Mouse (Mus musculus) kidney, postnatal 4 days (tissue): ENCODE results near the gene Gstcd.
A peak's percentile ranks its signal among the peaks of the same experiment; 100 is the strongest.

Experiments
- DNase-seq, 2 experiments: peaks; one replicate each; pipeline ENCODE4 v3.0.0; 2021; ENCODE audit warnings: mixed read lengths in 2 of 2

The Gstcd gene

DNA sequence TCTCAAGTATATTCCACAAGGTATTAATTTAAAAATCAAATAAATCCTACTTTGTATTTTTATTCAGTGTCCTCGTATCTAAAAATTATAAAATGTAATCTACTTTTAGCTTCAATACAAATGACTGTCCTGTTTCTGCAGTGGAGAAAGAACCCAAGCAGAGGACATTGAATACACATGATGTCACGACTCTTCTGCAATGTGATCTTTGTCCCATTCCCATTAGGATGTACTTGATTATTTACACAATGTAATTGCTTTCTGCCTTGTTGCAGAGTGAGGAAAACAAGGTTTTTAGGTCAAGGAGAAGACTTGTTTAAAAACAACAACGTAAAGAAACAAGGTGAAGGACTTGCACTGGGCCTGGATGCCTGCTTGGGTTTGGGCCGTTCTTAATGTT is 84.6 kb downstream of the Gstcd start:
- no peak for DNase-seq

DNA sequence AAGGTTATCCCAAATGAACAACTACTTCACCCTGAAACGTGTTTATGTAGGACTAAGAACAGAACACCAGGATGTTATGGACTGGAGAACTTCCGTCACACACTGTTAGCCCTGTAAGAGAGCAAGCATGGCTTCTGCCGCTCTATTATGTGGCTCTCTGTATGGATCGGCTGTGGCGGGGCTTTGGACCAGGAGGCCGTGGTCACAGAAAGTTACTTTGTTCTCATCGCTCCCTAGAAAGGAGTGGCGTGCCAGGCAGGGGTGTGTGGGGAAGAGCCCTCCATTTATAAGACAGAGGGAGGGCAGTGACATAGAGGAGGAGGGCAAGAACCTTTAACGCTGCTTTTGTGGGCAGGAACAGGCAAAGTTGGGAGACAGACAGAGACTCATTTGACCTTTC is 95.5 kb downstream of the Gstcd start:
- DNase-seq = no peak

DNA sequence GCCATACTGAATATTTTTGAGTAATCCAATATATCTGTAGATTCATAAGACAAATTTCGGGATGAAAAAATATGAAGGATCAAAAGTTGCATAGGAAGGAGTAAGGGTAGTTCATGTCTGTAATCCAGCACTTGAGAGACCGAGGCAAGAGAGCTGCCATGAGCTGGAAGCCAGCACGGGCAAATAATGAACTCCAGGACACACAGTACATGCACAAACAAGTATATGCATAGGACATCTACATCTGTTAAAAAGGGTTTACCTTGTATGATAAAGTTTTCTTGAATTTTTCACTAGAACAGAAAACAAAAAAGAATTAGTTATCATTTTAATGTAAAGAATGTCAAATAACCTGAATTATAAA is 95.9 kb downstream of the Gstcd start:
- DNase-seq = no peak

DNA sequence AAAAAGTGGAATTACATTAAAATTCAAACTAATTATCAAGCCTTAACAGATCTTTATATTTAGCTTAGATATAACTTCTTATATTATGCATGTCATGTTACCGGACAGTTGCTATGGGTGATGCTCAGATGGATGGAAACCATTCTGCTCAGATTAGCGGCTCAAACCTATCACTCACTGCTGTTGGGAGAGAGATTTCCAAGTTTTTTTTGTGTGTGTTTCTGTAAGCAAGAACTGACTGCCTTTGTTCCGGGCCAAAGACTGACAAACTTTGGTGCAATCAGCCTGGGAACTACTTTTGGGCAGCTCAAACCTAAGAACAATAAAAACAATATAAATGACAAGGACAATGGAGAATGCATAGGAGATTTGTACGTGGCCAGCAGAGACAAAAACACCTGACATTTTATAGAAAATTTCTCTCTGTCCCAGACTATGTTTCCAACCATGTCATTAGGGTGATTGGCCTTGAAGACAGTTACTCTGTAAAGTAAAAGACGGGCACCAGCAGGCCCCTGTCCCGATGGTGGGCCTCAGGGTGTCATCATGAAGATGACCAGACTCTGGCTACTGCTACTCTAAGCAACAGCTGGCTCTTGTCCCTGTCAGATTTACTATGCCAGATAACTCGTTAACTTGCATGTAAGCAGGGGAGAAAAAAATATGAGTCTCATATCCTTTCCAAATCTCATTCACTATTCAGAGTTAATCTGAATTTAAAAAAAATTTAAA is 96.5 kb downstream of the Gstcd start:
- peak; percentile 35 to 51 for DNase-seq

DNA sequence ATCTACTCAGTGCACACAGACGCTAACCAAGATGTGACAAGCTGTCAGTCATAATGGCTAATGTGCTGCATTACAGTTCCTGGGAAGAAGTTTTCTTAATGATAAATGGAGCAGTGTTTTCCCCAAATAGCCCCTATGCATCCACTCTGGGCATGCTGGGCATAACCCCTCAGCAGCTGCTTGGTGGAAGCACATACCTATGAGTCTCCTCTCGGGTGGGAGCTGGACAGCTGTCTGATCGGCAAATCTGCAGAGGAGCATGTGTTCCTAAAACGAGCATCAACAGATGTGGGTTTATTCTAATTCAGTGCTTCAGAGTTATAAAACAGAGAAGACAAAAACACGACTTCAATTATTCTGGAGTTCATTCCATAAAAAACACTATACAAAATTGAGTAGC is 105.6 kb downstream of the Gstcd start:
- DNase-seq = no peak

DNA sequence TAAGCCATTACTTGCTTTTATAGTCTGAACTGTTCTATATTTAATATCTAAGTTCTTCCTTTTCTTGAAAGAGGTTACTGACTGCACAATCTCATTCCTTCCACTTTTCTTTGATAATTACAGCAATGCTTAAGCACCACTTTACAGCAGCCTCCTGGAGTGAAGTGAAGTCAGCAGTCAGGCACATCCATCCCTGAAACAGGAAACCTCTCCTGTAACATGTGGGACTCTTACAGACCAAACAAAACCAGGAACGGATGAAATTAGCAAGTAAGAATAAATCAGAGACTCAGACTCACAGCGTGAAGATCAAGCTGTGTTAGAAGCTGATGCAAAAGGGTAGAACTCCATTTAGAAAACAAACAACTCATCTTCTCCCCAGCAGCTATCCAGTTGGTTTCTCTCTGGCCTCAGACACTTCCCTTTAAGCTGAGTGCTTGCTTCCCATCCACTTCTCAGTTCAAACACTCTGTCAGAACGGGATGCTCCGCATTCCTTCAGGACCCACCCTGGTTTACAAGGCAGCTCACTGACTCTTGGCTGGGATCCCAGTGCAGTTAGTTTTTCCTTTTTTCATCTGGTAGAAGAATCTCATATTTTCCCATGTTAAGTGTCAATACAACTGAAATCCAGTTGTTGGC is 107.9 kb downstream of the Gstcd start:
- peak; percentile 43 to 62 for DNase-seq

DNA sequence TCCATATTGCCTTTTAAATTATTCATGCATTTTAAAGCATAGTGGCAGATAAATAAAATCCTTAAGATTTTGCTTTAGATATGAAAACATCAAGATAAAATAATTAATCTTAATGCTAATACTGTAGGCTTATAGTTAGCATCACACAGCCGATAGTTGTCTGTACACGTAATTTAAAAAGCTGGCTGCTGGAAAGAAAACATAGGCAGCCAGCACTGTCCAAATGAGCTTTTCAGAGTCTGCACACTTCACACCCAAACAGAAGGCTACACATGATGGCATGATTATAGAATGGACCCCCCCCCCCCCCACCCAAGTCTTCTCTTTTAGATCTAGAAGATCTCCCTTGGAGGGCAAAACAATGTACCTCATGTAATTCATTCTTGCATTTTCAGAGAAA is 109.9 kb downstream of the Gstcd start:
- DNase-seq = no peak

DNA sequence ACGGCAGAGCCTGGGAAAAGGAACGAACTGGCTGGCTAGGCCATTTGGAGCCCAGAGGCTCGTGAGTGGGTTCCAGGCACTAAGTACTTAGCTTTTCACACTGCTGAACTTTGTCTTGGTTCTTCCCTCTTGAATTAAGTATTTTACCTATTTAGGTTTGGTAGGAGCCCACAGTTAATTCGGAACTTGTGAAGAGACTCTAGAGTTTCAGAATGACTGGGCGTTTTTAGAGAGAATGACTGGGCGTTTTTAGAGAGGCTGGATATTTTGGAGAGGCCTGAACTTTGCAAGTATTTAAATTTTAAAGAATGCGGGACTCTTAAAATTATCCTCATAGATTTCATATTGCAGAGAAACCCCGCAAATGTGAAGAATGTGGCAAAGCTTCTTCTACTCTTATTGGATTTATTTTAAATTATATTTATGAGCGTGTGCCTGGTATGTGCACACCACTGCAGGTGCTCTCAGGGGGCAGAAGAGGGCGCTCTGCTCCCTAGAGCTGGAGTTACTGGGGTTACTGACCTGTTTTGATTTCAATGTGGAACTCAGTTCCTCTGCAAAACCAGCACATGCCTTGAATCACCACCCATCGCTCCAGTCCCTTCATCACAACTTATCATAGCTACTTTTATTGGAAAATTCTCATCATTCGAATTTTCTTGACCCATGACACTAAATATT is 111.9 kb downstream of the Gstcd start:
- no peak for DNase-seq

DNA sequence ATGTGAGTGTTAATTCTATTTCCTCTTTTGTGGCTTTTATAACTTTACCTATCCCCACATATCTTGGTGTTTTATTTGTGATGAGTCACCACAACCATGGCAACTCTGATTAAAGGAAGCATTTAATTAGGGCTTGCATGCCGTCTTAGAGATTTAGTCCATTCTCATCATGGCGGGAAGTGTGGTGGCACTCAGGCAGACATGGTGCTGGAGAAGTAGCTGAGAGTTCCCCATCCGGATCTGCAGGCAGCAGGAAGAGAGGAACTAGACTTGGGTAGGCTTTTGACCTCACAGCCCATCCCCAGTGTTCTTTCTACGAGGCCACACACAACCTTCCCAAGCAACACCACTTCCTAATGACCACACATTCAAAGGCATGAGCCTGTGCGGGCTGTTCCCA is 125.6 kb downstream of the Gstcd start:
- DNase-seq = no peak

DNA sequence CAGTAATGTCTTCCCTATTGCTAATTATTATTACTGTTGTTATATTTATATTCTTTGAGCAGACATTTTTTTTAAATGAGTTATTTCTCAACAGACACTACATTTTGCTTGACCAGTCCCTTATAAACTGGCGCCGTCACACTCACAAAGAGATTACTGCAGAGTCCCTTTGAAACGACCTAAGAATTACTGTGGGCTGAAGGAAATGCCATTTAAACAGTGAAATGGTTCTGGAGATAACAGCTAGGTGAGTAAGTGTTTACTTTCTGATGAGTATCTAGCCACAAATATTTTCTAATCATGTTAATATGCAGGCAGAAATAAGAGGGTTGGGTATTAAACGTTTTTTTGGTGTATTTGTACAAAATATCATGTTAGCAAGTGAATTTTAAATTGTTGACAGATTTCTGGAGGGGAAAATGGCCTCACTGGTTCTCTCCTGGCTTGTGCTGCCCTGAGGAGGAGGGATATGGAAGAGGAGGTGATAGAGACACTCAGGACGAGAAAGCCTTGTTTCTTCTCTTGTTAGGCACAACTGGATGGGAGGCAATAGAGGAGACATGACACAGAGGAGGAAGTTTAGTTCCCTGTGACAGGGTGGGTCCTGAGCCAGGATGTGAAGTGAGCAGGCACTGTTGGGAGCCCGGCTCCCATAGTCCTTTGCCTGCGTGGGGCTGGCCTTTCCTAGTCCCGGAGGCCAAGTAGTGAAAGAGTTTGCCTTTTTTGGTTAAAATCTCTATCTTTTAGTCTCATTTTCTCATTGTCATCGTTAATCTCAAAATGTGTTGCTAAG is 126.9 kb downstream of the Gstcd start:
- DNase-seq = no peak

DNA sequence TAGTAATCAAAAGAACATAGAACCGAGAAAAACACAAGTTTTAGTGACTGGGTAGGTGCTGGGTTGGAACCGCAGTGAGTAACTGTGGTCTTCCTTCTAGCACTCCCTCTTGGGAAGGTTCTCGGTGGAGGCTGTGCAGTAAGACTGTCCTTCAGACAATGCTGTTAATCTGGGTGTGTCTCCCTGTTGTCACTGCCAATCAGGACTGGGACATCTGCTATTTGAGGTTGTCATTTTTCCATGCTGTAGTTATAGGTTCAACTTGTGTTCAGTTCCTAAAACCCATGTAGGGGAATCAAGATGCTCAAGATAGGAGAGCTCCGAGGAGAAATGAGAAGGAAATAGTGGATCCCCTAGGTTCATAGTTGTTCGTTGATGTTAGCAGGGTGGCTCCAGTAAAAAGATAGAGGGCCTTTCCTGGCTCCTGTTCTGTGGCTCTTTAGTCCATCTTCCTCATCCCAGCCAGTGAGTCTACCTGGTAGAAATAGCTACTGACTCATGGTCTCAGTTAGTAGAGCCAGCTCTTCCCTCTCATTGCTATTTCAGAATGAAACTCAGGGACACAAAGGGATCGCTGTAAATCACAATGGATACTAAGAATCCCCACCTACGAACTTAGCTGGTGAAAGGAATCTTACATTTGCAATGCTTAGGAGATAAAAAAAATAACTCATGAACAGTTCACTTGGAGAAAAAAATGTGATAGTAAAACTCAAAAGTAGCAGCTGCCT is 129.0 kb downstream of the Gstcd start:
- no peak for DNase-seq

DNA sequence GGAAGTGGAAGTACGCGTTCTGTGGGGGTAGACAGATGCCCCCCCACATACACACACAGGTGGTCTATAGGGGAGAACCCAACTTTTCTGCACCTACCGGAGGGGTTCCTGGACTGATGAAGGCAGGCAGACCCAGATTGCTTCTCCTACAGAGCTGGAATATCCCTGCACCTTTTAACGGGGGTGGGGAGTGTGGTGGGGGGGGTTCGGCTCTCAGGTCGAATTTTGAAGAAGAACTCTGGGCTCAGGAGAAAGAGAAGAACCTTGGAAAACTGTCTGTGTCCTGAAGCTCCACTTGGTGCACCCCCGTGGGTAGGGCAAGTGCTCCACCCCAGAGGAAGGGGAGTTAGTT is 141.3 kb downstream of the Gstcd start:
- DNase-seq = no peak

DNA sequence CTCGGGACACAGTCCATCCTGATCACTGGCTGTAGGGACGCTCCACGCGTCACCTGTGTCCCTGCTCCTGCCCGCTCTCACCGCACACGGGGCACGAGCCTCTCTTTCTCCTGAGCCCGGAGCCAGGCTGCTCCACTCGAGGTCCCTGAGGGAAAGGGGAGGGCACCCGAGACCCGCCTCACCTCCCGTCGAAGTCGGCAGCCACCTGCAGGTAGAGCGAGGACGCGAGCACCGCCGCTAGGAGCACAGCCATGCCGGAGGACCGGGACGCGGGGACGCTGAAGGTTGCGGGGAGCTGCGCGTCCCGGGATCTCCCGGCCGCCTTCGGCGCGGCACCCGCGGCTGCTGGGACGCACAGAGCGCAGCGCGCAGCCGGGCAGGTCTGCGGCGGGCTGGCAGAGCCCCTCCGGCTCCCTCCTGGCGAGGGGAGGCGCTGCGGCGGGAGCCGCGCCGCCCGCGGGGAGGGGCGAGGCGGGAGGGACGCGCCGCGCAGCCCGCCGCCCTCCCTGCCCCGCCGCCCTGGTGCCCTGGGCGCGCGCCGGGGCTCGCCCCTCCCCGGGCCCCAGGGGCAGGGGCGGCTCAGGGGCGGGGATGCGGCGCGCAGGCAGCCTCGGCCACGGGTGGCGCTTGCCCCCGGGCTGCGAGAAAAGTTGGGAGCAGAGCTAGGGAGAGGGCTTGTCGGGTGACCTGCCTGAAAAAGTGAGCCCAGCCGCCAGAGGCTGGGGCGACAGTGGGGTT is 141.9 kb downstream of the Gstcd start, which contains the start of gene Npnt:
Npnt (minus strand) TSS at position 501 of the 738 bp plus-strand sequence.
- peak; percentile 61 to 76 for DNase-seq

DNA sequence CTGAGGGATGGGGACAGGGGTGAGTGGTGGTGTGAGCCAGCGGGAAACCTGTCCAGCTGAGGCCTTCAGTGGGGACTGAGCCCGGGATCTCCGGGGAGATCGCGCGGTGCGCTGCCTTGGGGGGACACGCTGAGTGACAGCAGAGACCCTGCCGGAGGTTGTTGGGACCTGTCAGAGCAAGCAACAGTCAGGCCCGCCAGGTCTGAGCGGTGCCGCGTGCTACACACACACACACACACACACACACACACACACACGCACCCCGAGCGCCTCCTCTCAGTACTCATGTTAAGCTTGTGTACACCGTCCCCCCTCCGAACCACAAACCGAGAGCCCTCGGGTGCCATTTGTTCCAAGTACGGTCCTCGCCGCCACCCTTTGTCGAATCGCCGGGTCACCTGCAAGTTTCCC is 142.4 kb downstream of the Gstcd start:
- DNase-seq = peak; percentile 43 to 65

DNA sequence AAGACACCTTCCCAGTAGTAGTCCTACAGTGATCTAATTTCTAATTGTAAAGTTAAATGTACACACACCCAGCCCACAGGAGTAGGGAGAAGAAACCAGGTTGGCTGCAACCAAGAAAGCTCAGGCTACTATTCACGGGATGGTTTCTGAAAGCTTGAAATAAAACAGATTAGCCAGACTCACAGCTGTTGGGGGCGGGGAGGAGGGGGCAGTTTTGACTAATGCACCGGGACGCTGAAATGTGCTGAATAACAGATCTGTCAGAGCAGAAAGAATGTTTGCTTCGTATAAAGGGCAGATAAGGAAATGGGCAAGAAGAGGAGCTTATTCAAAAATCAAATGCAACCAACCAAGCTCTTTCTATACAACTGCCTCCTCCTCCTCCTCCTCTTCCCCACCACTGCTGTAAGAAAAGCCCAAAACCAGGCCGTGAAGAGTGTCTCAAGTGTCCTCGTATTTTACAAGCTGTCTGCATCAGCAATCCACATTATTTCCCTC is 143.5 kb downstream of the Gstcd start:
- peak; percentile 29 to 35 for DNase-seq

DNA sequence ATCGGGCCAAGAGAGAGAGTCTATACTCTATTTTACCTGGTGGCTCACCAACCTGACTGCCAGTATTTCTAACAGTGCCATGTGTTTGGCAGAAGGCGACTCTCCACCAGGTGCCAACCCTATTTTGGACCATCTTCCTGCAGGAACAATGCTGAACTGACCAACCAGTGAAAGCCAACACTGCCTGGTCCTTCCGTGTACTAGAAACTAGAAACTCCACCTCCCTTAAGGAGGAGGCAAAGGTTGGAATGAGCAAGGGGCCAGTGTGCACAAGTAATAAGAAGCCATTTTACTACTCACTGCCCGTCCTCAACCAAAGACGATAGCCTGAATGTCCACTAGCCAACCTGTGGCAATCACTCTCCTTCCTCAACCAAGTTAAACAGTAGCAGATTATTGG is 145.7 kb downstream of the Gstcd start:
- DNase-seq = no peak

DNA sequence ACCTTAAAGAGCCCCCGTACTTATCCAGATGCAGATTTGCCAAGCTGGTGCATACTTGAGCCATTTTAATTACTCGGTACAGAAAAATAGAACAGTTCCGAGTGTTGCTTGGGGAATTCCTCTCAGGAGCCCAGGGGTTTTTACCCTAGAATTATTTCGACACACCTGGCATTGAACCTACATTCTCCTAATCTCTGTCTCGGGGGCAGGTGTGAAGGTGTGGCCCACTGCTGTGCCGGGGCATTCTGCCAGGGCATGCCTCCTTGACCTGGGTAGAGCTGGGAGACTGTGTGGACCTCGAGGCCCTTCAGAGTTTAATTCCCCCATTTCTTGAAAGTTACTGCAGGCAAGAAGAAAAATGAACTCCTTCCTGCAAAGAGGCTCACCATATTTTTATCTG is 146.2 kb downstream of the Gstcd start:
- DNase-seq = no peak

DNA sequence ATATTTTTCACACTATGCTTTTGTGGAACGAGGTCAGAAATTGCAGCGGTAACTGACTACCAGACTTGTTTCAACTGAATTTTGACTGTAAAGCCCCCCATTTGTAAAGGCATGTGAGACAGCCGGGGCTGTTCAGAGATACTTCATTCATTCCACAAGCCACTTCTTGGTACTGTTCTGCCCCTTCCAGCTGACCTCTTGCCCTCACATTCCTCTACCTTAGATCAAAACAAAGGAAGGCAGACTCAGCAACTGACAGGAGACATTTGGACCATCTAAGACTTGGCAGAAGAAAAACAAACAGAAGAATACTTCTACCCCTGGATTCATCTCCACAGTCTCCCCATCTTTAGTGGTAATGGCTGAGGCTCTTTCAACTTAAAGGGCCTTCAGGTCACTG is 147.2 kb downstream of the Gstcd start:
- DNase-seq = peak in 1 of 2 experiments; percentile 16

DNA sequence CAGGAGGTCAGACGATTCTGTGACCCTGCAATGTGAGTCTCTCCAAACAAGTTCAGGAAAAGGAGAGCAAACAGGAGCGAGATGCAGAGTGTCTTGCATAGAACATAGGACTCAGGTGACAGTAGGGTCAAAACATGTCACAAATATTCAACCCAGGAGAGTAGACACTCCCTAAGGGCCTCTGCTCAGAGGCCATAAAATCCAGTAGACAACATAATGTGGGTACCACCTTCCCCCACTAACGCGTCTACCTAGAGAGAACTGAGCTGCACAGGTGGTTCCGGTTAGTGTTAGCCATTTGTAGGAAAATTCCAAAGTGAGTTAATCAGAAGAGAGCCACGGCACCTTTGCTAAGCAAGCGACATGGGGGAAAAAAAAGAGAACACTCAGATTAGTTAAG is 147.6 kb downstream of the Gstcd start:
- DNase-seq = no peak

DNA sequence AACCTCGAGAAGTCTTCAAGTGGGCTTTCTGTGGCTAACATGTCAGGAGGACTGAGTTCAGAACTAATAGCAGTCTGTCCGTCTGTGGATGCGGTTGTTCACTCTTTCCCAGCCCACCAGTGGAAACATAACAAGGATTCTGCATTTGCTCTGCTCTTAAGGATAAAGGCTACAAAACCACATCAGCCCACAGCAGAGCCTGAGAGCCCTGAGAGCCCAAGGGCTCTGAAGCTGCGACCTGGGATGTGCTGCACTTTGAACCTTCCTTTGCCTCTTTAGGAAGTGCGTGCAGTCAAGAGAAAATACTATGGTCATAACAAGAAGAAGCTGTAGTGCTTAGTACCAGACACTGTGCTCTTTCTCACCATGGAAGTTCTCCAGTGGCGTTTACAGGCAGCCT is 149.1 kb downstream of the Gstcd start:
- DNase-seq = no peak

DNA sequence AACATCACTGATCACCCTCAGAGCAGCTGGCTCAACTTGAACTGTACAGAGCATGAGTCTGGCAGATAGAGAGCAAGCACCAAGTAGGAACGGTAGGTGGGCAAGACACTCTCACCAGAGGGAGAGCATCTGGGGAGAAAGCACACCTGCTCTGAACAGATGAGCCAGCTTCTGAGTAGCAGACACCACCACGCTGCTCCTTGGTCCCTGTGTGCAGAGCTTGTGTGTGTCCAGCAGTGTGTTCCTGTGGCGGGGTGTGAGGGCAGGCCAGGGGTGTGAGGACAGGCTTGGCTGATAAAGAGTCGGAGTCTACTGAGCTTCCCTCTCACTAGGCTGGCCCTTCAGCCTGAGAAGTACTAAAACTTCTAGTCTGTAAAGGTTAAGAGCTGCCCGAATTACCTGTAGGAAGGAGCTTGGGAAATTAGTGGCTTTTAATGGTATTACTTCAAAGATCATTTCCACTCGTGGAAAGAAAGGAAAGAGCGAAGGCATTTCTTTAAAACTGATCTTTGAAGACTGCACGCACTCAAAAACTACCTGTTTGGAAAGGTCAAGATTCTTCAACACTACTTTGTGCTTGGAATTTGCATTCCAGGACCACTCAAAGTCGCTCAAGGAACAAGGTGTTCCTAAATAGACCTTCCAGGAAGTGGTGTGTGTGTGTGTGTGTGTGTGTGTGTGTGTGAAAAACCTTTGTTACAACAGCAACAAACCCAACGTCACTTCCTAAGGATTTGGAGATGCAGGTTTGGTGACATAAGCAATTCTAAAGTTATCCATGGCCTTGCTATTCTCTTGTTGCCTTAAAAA is 151.4 kb downstream of the Gstcd start:
- DNase-seq = no peak
